Mouse (Mus musculus) layer of hippocampus, adult 9-11 months (tissue): Measurements from ENCODE around the gene Trim43a.
"Not testable (repeated sequence)": the region's sequence is repeated elsewhere in the genome, so short reads cannot be mapped to it uniquely, and the experiment has no call there.

Experiments used
- DNase-seq: peaks from one replicate; pipeline ENCODE4 v3.0.0; 2022

The Trim43a gene

DNA sequence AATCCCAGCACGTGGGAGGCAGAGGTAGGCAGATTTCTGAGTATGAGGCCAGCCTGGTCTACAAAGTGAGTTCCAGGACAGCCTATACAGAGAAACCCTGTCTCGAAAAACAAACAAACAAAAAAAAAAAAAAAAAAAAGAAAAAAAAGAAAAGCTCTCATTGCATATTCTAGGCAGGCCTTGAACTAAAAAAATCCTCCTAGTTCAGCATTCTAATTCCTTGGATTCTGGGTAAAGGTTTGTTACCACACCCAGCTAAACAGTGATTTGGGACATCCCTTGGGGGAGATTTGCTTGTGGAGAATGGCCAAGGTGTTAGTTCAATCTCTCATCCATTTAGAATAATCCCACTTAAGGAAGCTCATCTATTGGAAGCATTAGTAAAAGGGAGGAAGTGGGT is at the start of gene Trim43a:
Gene Trim43a, plus strand, starts transcription at position 301 of the 400 bp plus-strand sequence.
- DNase-seq: not testable (repeated sequence)

DNA sequence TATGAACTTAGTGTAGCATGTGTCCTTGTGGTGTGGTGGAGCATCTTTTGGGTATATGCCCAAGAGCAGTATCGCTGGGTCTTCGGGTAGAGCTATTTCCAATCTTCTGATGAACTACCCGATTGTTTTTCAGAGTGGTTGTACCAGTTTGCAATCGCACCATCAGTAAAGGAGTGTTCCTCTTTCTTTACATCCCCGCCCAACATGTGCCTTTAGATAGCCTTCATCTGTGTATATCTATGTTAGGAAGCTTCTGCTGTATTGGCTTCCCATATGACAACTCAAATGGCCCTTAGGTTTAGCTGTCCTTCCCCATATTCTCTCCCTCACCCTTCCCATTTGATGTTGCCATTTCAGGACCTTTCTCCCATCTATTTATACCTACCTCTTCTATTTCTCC is 46.6 kb upstream of the Trim43a start:
- no peak for DNase-seq

DNA sequence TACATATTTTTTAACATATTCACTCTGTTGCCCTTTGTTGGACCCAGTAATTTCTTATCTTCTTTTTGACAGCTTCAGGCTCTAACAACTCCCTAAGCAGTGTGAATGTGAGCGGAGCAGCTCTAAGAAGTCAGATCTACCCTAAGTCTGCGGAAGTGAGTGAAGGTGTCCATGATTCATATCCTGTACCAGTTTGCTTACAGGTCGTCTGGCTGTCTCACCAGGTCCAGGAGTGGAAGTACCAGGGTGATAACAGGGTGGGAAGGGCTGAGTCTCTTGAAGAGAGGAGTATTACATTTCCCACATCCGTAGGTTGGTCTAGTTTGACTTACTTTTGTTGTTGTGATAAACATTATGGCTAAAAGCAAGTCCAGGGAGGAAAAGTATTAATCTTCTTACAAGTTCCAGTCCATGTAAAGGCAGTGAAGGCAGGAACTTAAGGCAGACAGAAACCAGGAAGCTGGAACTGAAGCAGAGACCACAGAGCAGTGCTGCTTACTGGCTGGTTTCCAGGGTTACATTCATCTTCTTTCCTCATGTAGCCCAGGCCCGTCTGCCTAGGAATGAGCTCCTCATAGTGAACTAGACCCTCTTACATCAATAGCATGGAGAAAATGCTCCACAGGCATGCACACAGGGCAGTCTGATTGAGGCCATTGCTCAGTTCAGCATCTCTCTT is 41.0 kb upstream of the Trim43a start:
- no peak for DNase-seq

DNA sequence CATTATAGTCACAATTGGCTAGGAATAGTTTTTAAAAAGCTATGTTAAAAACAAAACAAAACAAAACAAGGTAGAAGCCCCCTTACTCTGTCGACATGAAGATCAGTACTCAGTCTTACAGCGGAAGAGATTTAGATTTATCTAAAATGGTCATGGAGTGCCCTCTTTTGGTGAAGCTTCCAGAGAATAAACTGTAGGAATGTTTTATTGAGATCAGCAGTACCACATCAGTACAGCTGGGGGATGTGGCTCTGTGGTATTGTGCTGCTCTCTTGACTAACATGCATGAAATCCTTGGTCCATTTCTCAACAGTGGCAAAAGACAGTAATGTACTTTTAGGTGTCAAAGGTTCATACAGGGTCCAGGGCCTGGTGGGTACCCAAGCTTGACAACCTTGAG is 37.9 kb upstream of the Trim43a start:
- no peak for DNase-seq

DNA sequence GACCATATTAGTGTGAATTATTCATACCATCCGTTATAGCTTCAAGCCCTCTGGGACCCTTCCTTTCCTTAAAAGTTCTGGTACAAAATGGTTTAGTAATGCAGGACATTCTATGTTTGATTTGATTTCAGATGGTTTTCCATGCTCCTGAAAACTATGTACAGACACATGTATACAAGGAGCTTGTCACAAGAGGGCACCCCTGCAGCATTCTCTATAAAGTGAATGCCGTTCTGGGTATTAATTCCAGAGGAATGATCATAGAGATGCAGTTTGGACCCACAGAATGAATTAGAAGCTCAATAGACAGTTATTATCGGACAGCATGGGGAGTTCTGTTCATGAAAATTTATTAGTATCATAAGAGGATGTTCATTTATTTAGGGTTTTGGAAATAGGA is 35.2 kb upstream of the Trim43a start:
- no peak for DNase-seq

DNA sequence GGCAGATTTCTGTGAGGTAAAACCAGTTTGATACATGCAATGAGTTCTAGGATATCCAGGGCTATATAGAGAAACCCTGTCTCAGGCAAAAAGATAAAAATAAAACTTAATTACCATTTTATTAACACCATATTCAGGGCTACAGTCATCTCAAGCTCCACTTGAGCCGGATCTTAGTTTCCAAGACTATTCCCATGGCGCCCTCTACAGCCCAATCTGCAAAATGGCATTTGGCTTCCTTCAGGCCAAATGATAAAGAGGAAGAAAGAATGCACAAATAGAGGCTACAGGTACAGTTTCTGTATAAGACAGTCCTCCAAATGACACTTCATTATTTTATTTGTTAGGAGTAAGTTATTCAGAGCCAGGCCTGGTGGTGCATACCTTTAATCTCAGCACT is 34.5 kb upstream of the Trim43a start:
- DNase-seq: no peak

DNA sequence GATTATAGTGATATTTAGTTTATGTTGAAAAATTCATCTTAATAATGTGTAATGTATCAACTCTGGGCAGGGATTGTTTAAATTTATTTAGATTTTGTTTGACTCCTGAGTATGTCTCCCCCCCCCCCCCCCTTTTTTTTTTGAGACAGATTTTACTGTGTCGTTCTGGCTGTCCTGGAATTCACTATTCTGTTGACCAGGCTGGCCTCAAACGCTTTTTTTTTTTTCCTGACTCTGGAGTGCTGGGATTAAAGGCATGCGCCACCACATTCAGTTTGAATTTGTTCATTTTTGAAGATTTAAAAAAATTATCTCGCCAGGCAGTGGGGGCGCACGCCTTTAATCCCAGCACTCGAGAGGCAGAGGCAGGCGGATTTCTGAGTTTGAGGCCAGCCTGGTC is 34.0 kb upstream of the Trim43a start:
- DNase-seq: no peak

DNA sequence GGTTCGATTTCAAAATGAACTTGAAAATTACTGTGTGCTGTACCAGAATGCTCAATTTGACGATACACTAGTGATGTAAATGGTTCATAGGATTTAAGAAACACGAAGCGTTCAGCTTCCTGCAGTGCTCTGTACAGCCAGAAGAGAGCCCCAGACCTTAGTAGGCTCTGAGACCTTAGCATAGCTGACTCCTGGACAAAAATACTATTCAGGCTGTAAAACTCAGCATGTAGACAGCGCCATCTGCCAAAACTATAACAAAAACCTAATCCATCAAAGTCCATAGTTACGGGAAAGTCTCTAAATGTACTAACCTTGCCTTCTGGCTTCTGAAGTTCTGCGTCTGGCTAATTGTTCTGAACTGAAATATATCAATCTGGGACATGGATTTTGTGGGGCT is 33.4 kb upstream of the Trim43a start:
- peak; percentile 50 for DNase-seq

DNA sequence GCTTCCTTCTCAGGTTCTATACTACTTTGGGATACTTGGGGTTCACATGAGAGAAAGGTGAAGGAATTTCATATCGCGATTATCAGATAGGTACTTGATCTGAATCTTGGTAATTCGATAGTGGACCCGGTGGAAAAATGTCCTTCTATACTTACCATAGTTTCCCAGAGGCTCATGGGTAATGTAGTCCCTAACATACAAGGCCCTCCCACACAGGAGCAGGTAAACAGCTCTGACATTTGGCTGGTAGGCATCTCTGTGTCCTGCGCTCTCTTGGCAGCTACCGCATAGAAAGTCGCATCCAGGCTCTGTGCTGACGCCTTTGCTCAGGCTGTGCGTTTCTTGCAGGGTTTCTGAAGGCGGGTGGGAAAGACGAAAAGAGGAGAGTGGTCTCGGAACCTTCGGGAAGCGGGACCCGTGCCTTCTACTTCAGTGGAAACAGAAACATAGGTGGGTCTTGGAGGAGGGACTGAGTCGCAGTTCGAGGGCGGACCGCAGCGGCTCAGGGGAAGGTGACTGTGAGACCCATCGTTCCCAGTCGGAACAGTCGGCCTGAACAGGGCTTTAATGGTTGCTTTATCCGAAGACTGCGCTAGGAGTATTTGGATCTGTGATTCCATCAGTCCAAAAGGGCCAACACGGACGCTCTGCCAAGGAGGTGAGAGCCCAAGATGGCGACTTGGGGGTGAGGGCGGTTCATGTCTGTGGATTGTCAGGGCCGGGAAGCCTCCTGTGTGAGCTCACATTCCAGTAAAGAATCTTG is 32.7 kb upstream of the Trim43a start, which contains the start of gene Zfp949:
Gene Zfp949, plus strand, starts transcription at position 170 of the 763 bp plus-strand sequence.
- DNase-seq: peak; percentile 89

DNA sequence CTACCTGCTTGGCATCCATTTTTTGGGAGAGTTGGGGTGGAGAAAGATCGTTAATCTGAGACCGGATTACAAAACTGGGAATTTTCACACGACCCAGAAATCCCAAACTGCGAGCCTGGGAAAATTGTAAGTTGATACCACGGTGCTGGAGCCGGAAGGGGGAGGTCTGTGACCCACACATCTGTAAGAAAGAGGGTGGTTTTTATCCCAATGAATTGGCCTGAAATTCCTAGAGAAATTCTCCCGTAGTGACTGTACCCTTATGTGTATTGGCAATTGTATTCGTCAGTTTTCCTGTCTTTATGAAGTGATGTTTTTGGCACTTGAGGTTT is 32.1 kb upstream of the Trim43a start:
- no peak for DNase-seq

DNA sequence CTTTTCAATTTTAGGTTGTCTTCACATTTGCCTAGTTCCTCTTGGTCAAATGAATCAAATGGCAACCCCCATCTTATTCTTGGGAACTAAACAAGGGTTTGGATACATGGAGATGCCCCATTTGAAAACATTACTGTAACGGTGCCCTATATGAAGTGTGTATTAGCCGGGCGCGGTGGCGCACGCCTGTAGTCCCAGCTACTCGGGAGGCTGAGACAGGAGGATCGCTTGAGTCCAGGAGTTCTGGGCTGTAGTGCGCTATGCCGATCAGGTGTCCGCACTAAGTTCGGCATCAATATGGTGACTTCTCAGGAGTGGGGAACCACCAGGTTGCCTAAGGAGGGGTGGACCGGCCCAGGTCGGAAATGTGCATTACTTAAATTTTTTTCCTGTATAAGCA is 27.6 kb upstream of the Trim43a start:
- DNase-seq: no peak

DNA sequence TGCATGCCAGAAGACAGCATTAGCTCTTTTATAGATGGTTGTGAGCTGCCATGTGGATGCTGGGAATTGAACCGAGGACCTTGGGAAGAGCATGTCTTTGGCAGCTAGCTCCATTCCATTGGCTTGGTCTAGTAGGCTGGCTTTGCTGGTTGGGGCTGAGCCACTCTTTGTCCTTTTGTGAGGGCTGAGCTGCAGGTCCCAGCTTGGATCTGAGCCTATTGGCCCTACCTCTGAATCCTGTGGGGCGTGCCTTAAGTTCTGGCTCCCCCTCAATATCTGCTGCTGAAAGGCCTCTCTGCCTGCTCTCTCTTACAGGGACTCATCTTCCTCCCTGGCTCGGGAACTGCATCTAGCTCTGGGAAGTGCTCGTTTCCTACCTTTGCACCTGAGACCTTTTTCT is 22.5 kb upstream of the Trim43a start:
- DNase-seq: no peak

DNA sequence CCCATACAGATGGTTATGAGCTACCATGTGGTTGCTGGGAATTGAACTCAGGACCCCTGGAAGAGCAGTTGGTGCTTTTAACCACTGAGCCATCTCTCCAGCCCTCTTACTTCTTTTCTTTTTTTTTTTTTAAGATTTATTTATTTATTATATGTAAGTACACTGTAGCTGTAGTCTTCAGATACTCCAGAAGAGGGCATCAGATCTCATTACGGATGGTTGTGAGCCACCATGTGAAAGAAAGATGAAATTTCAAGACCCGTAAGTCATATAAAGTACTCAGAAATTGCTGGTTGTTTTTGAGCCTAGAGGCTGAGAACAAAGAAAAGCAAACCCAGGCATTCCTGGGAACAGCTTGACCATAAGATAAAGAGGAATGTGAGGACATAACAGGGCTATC is 19.2 kb upstream of the Trim43a start:
- not testable (repeated sequence) for DNase-seq

DNA sequence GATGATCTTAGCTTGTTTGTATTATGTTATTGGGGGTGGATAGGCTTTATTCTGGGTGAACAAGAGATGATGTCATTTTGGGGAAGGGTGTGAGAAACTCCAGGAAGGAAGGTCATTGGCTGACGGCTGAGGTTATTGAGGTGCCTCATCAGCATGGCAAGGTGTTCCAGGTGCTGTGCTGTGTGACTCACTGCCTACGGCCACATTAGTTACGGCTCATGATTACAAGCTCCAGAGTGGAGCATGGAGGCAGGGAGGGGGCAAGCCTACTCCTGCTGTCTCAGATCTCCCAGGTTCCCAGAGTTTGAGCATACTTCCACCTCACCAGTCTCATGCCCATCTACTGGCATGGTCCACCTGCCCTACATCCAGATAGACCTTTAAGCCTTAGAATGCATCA is 10.2 kb upstream of the Trim43a start:
- DNase-seq: not testable (repeated sequence)

DNA sequence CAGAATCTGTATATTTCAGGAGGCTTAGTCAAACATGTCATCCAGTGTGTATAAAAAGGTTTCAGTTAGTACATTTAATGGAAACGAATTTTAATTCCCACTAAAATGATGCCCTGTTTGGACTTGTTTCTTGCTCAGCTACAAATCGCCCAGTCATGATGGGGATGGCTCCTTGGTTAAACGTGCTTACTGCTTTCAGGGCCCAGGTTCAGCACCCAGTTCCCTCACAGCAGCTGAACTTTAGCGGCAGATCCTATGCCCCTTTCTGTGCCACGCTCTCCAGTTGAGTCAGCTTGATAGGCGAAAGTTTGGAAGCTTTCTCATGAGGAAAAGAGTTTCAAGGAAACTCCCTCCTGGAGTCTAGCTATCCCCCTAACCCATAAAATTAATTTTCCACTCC is 13.0 kb downstream of the Trim43a start:
- DNase-seq: not testable (repeated sequence)

DNA sequence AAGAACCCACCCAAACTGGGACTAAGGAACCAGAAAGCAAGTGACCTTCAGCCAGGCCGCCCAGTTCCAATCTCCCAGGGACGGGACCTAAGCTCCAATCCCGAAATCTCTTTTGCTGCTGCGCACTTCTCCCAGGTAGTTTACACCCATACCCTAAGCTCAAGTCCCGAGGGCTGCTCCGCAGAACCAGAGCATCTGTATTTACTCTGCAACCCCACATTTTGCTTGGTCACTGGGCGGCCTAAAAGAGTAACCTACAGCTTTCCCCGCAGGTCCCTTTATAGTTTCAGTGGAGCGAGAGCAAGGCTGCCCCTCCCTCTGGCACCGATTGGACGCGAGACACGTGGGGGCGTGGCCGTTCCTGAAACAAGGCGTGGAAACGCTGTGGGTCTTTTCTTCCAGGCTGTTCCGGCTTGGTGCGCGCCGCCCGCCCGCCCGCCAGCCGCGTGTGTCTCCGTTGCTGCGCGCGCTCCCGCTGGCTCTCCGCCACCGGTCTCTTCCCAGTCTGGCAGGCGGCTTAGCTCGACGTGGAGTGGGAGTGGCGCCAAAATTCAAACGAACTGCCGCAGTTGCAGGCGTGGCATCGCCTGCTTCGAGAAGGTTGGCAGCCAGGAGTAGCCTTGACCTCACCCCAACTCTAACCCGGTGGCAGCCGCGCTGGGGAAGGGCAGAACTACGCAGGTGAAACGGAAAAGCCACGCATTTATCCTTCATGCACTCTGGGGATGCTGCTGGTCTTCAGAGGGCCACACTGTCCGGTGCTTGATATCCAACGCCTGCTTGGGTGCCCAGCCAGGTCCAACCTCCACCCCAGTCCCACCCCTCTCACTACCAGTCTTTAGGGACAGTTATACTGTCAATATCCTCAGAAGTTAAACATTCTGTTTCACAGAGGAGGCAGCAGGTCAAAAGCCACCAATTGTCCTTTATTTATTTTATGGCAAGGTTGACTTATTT is 18.8 kb downstream of the Trim43a start:
- DNase-seq: peak; percentile 98

DNA sequence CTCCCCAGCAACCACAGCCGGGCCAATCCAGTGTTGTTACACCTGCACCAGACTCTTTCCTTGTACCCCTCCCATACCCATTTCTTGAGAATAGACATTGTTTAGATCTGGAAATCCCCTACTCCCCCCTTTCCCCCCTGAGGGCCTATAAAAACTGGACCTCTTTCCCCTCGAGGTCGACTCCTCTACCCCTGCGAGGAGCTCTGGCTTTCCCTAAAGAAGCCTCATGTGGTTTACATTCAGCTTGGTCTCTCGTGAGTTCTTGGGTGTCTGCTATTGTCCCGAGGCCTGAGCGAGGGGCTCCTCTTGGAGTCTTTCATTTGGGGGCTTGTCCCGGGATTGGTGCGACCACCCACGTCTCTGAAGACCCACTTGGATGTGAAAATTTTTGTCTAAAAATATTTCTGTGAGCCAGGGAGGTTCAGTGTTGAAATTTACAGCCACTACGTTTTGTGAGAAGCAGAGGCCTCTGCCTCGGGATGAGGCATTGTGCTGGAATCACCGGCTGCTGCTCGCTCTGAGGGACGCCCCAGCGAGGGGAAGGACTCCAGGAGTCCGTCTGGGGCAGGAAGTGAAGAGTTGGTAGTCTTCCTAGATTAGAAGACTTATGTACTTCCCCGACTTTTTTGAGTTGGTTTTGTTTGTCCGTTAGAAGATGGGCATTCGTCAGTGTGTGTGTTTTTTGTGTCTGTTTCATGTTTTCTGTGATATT is 45.3 kb downstream of the Trim43a start:
- not testable (repeated sequence) for DNase-seq

DNA sequence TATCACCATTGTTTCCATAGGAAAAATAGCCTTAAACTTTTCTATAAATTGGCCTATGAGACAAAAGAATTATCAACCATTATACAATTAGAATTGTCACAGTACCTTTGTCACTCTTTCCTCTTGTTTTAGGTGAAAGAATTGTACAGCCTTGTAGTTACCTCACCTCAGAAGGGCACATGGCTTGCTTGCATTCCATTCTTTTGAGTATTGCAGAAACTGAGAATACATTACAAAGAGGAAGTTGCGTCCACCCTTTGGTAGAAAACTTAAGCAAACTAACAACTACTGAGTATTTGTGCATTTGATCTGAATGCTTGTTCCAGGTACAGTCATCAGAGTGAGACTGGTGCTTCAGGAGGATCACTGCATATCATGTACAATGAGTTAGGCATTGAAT is 57.4 kb downstream of the Trim43a start:
- DNase-seq: not testable (repeated sequence)
